In the genomic region with DNA sequence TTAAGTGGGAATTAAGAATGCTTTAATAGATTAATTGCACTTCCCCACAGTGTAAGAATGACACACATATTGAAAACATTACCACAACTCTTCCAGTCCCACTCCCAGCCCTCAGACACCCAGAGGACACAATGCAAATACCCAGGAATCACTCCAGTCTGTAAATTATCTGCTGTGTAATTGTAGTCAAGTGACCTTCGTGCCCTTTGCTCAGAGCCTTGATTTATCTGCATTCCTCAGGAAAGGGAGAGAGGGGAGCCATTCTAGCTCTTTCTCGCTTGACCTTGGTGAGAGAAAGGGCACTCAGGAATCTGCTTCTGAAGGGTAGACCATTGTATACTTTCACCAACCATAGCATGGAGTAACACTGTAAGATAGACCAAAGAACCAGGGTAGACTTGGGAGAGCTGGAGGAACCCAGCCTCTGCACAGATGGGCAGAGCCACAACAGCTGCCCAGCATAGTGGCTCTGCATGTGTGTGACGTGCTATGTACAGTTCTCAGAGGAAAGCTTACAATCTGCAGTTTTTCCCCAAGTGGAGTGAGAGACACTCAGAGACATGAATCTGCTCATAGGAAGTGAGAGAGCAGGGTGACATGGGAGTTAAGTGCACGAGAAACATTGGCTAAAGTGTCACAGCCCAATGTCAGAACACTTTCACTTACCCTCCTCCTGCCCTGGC, we compare ENCODE assay signal across 12 mouse cellular contexts. TPM values are rescaled to one million over a fixed set of nuclear protein-coding genes. Genes with fewer than 3 reads are reported as not detected.
A peak's percentile ranks its signal among the peaks of the same experiment; 100 is the strongest.
DNase-seq lines count a peak whose midpoint lies in the region; ATAC-seq lines count a peak whose summit lies in the region.
"Had no signal": no experiment of that assay in that cellular context is flagged by ENCODE, and none has a peak within 500 bp of the region (broad histone marks: within the 10 kb centered on the region; RNA-seq: fewer than 3 reads in every experiment).

No protein-coding gene starts in this region.

- no peak overlapping the region for H3K9ac ChIP-seq in kidney, embryonic 15.5 days
- 0 out of 2 replicates have a peak overlapping the region, but pooled peaks have one; percentile 15 for H3K9ac ChIP-seq in embryonic facial prominence, embryonic 14.5 days (ENCODE audit: low read depth, low read length)
- H3K9ac ChIP-seq in limb, embryonic 15.5 days: no peak overlapping the region

- ATAC-seq in kidney, embryonic 15.5 days (replicated peaks; ENCODE audit: low FRiP score): peak; percentile 46; the same call in 1 of the 2 replicates
- ATAC-seq in embryonic facial prominence, embryonic 14.5 days (ENCODE audit: low read depth): no peak
- no peak; the same call in 1 of the 2 replicates for ATAC-seq in limb, embryonic 15.5 days (ENCODE audit: insufficient number of reproducible peaks, low FRiP score, low TSS enrichment, low read depth)
- ATAC-seq in activated CD4-positive, CD25-positive, alpha-beta regulatory T cell, adult 4 months: no peak
- no peak for ATAC-seq in cerebellum, adult (ENCODE audit: insufficient number of reproducible peaks, low FRiP score, low TSS enrichment)
- ATAC-seq: hindbrain, postnatal 0 days had no signal

- no peaks in the 10 kb centered on the region for H3K36me3 ChIP-seq in kidney, embryonic 15.5 days
- no peaks in the 10 kb centered on the region for H3K36me3 ChIP-seq in embryonic facial prominence, embryonic 14.5 days (ENCODE audit: control insufficient read depth, insufficient read depth, low read length)
- H3K36me3 ChIP-seq in limb, embryonic 15.5 days: no peaks in the 10 kb centered on the region

- peaks cover 32% of the 10 kb centered on the region for H3K4me1 ChIP-seq in kidney, embryonic 15.5 days
- peaks cover 26% of the 10 kb centered on the region; the same call in 1 of the 2 replicates for H3K4me1 ChIP-seq in embryonic facial prominence, embryonic 14.5 days (ENCODE audit: control insufficient read depth, insufficient read depth, low read length)
- H3K4me1 ChIP-seq in limb, embryonic 15.5 days: peaks cover 32% of the 10 kb centered on the region

- peak overlapping the region; percentile 8; the same call in 1 of the 2 replicates for H3K4me2 ChIP-seq in kidney, embryonic 15.5 days
- H3K4me2 ChIP-seq in embryonic facial prominence, embryonic 14.5 days (ENCODE audit: low read depth, low read length): 0 out of 2 replicates have a peak overlapping the region, but pooled peaks have one; percentile 5
- H3K4me2 ChIP-seq in limb, embryonic 15.5 days: no peak overlapping the region; the same call in 1 of the 2 replicates

- no peaks in the 10 kb centered on the region for H3K9me3 ChIP-seq in kidney, embryonic 15.5 days (replicated peaks)
- H3K9me3 ChIP-seq in embryonic facial prominence, embryonic 14.5 days (ENCODE audit: control insufficient read depth, low read length): no peaks in the 10 kb centered on the region
- H3K9me3 ChIP-seq in limb, embryonic 15.5 days: no peaks in the 10 kb centered on the region

- no peak for DNase-seq in kidney, postnatal 25 days
- DNase-seq in ZHBTc4 (ENCODE audit: low read depth, low spot score): peak; percentile 89
- no peak for DNase-seq in embryonic facial prominence, embryonic 14.5 days (ENCODE audit: low spot score)
- DNase-seq in neural tube, embryonic 10.5 days (ENCODE audit: extremely low spot score, low spot score): no peak
- DNase-seq: adrenal gland, postnatal 25 days; cerebellum, postnatal 14 days had no signal

- no peaks in the 10 kb centered on the region for H3K27me3 ChIP-seq in kidney, embryonic 15.5 days
- no peaks in the 10 kb centered on the region for H3K27me3 ChIP-seq in embryonic facial prominence, embryonic 14.5 days (replicated peaks; ENCODE audit: control insufficient read depth, insufficient read depth, low read length)
- no peaks in the 10 kb centered on the region for H3K27me3 ChIP-seq in limb, embryonic 15.5 days

- 18% methylated on average over 4 of the region's 4 CpGs for WGBS in kidney, embryonic 15.5 days
- 35% methylated on average over 4 of the region's 4 CpGs for WGBS in embryonic facial prominence, embryonic 14.5 days
- whole genome bisulfite sequencing in limb, embryonic 15.5 days: 35% methylated on average over 4 of the region's 4 CpGs

- no peak overlapping the region for H3K4me3 ChIP-seq in kidney, embryonic 15.5 days (replicated peaks)
- no peak overlapping the region for H3K4me3 ChIP-seq in embryonic facial prominence, embryonic 14.5 days (ENCODE audit: low read depth, low read length)
- H3K4me3 ChIP-seq in limb, embryonic 15.5 days: no peak overlapping the region

- H3K27ac ChIP-seq in kidney, embryonic 15.5 days: peak overlapping the region; percentile 80
- H3K27ac ChIP-seq in embryonic facial prominence, embryonic 14.5 days (replicated peaks; ENCODE audit: low read depth, low read length): 0 out of 2 replicates have a peak overlapping the region, but pooled peaks have one; percentile 13
- peak overlapping the region; percentile 27; the same call in 1 of the 2 replicates for H3K27ac ChIP-seq in limb, embryonic 15.5 days
- H3K27ac ChIP-seq: hindbrain, postnatal 0 days had no signal

RNA-seq across cellular contexts. Expression of a gene that starts 18.2 kb away (rescaled TPM):
- polyA plus RNA-seq in kidney, embryonic 15.5 days (2015; fragmentation: Nextera tagmentation; extraction: Ambion mirVana): 1.4 and 1.5 TPM in 2 replicates
- 0.50 and 0.76 TPM in 2 replicates for polyA plus RNA-seq in embryonic facial prominence, embryonic 14.5 days (2014; fragmentation: Nextera tagmentation; extraction: Ambion mirVana)
- polyA plus RNA-seq in limb, embryonic 15.5 days (2015; fragmentation: Nextera tagmentation; extraction: Ambion mirVana): 0.41 and 0.65 TPM in 2 replicates
- not detected for polyA plus RNA-seq in activated CD4-positive, CD25-positive, alpha-beta regulatory T cell, adult 4 months (2017; shearing (Covaris generic))
- polyA plus RNA-seq: neural tube, embryonic 14.5 days had no signal

Comparison
In these comparisons a context has a peak if more than half of its experiments do, and no peak if none do; other contexts are left out.
1. H3K27ac ChIP-seq: peak in every context shown above with its lines; median percentile 80 in kidney, embryonic 15.5 days; 27 in limb, embryonic 15.5 days; 13 in embryonic facial prominence, embryonic 14.5 days.